Mouse (Mus musculus) spleen, adult 2 months (tissue): Measurements from ENCODE around the gene Nrtn.

Source experiments
- CTCF ChIP-seq: fragments of 200-500 bp; IDR thresholded peaks from 2 replicates; pipeline ENCODE4 v1.5.1; 2011; ENCODE audit warnings: mild to moderate bottlenecking, inconsistent platforms; ENCODE audit not compliant: insufficient read depth, insufficient read length, insufficient replicate concordance; ENCODE audit errors: extremely low read depth
- POLR2A ChIP-seq: fragments of 200-500 bp; IDR thresholded peaks from 2 replicates; pipeline ENCODE4 v1.6.1; 2011; ENCODE audit warnings: low read depth, low read length, inconsistent platforms

DNA sequence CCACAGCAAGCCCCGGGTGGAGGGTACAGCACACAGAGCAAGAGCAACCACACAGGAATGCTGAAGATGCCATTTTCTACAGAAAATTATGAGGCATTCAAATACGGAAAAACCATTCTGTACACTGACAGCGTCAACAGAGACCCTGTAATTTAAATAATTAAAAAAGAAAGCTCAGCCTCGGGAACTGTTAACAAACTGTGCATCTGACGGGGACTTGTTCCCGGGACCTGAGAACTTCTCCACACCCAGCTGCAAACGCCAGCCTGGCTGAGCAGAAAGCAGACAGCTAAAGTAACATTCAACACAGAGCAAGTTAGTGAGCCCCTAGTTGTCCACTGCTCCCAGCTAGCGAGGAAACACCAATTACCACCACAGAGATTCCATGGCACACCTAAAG is 44.7 kb upstream of the Nrtn start:
- no peak for TF ChIP-seq CTCF
- no peak for TF ChIP-seq POLR2A
